ENCODE assay signal across 7 mouse cellular contexts in genomic region chr3:109340274-109341070, GRCm38 (mm10). TPM values are rescaled to one million over a fixed set of nuclear protein-coding genes. Genes with fewer than 3 reads are reported as not detected.
DNase-seq lines count a peak whose midpoint lies in the region; ATAC-seq and TF ChIP-seq lines count a peak whose summit lies in the region.

Gene Vav3 (plus strand): TSS chr3:109340653.

- peak within 1 kb of the TSS; percentile 66 for H3K4me3 ChIP-seq in intestine, postnatal 0 days (ENCODE audit: low read depth, low read length)
- H3K4me3 ChIP-seq in limb, embryonic 14.5 days (replicated peaks; ENCODE audit: low read length) = peak within 1 kb of the TSS; percentile 66
- H3K4me3 ChIP-seq in midbrain, embryonic 14.5 days (replicated peaks; ENCODE audit: low read depth, low read length) = peak within 1 kb of the TSS; percentile 78

- peak within 1 kb of the TSS; percentile 99 for H3K4me2 ChIP-seq in intestine, postnatal 0 days (replicated peaks; ENCODE audit: low read depth)
- peak within 1 kb of the TSS; percentile 91 for H3K4me2 ChIP-seq in limb, embryonic 14.5 days (replicated peaks; ENCODE audit: low read depth, low read length, severe bottlenecking)
- peak within 1 kb of the TSS; percentile 80 for H3K4me2 ChIP-seq in midbrain, embryonic 14.5 days (ENCODE audit: low read length)

- TF ChIP-seq CTCF in intestine, postnatal 0 days (IDR thresholded peaks at IDR 0.05; ENCODE audit: low read depth) = no peak

- peak within 1 kb of the TSS; percentile 35 for H3K27ac ChIP-seq in intestine, postnatal 0 days (ENCODE audit: low read depth, low read length)
- peak within 1 kb of the TSS; percentile 65 for H3K27ac ChIP-seq in limb, embryonic 14.5 days (replicated peaks; ENCODE audit: low read depth, low read length)
- peak within 1 kb of the TSS; percentile 92 for H3K27ac ChIP-seq in midbrain, embryonic 14.5 days (replicated peaks; ENCODE audit: low read depth, low read length)

- ATAC-seq in intestine, postnatal 0 days = peak; percentile 56
- ATAC-seq in limb, embryonic 14.5 days (ENCODE audit: low FRiP score, low read depth) = peak; percentile 79
- peak; percentile 90 for ATAC-seq in midbrain, embryonic 14.5 days (ENCODE audit: low FRiP score, low TSS enrichment)

- H3K4me1 ChIP-seq in intestine, postnatal 0 days (replicated peaks; ENCODE audit: control insufficient read depth, insufficient read depth, low read length) = 0 out of 2 replicates have a peak, but pooled peaks cover 2% of the 10 kb centered on the region
- H3K4me1 ChIP-seq in limb, embryonic 14.5 days (ENCODE audit: control insufficient read depth, insufficient read depth, low read length) = no peaks in the 10 kb centered on the region
- 0 out of 2 replicates have a peak, but pooled peaks cover 5% of the 10 kb centered on the region for H3K4me1 ChIP-seq in midbrain, embryonic 14.5 days (ENCODE audit: control insufficient read depth, insufficient read depth, low read length)

- under 1% methylated on average over 87 of the region's 92 CpGs for WGBS in intestine, postnatal 0 days
- 2% methylated on average over 39 of the region's 92 CpGs for WGBS in limb, embryonic 14.5 days
- WGBS in midbrain, embryonic 14.5 days = under 1% methylated on average over 91 of the region's 92 CpGs

- peak; percentile 57 for DNase-seq in adipocyte (ENCODE audit: low spot score)
- DNase-seq in embryo, embryonic 11.5 days (ENCODE audit: low read depth, low spot score) = peak; percentile 44
- DNase-seq in heart, adult 11 months = peak; percentile 98
- peak; percentile 17 for DNase-seq in limb, embryonic 14.5 days (ENCODE audit: low spot score)
- DNase-seq in midbrain, embryonic 14.5 days = peak; percentile 86
- peak; percentile 17 for DNase-seq in spleen, adult 12 weeks (ENCODE audit: low spot score)

- no peaks in the 10 kb centered on the region for H3K36me3 ChIP-seq in intestine, postnatal 0 days (ENCODE audit: control insufficient read depth, insufficient read depth)
- H3K36me3 ChIP-seq in limb, embryonic 14.5 days (ENCODE audit: control insufficient read depth, insufficient read depth, low read length) = no peaks in the 10 kb centered on the region
- H3K36me3 ChIP-seq in midbrain, embryonic 14.5 days (ENCODE audit: control insufficient read depth, insufficient read depth, low read length) = no peaks in the 10 kb centered on the region

- H3K27me3 ChIP-seq in intestine, postnatal 0 days (replicated peaks; ENCODE audit: control insufficient read depth, insufficient read depth, low read length) = peaks cover 22% of the 10 kb centered on the region
- H3K27me3 ChIP-seq in limb, embryonic 14.5 days (ENCODE audit: control insufficient read depth, insufficient read depth, low read length) = no peaks in the 10 kb centered on the region
- H3K27me3 ChIP-seq in midbrain, embryonic 14.5 days (ENCODE audit: control insufficient read depth, insufficient read depth, low read length) = no peaks in the 10 kb centered on the region

- TF ChIP-seq POLR2A in limb, embryonic 14.5 days (IDR thresholded peaks at IDR 0.05; ENCODE audit: borderline replicate concordance, extremely low read depth, insufficient read depth, insufficient read length) = no peak

- no peaks in the 10 kb centered on the region for H3K9me3 ChIP-seq in intestine, postnatal 0 days (ENCODE audit: control insufficient read depth)
- no peaks in the 10 kb centered on the region for H3K9me3 ChIP-seq in limb, embryonic 14.5 days (ENCODE audit: control insufficient read depth, low read length)
- H3K9me3 ChIP-seq in midbrain, embryonic 14.5 days (ENCODE audit: control insufficient read depth, low read length) = no peaks in the 10 kb centered on the region

- H3K9ac ChIP-seq in intestine, postnatal 0 days (ENCODE audit: low read depth, low read length) = peak within 1 kb of the TSS; percentile 42
- peak within 1 kb of the TSS; percentile 66 for H3K9ac ChIP-seq in limb, embryonic 14.5 days (ENCODE audit: low read depth, low read length, severe bottlenecking)
- H3K9ac ChIP-seq in midbrain, embryonic 14.5 days (replicated peaks; ENCODE audit: low read length) = peak within 1 kb of the TSS; percentile 86

RNA-seq across cellular contexts. Expression of gene Vav3, which starts in this region (rescaled TPM):
- 8.1 and 10.4 TPM in 2 replicates for polyA plus RNA-seq in intestine, postnatal 0 days (2015; fragmentation: Nextera tagmentation; extraction: Ambion mirVana)
- polyA plus RNA-seq in limb, embryonic 14.5 days (2012; rRNA removed) = 9.5 and 10.8 TPM in 2 replicates
- 26.1 and 33.0 TPM in 2 replicates for polyA plus RNA-seq in limb, embryonic 14.5 days (2014; fragmentation: Nextera tagmentation; extraction: Ambion mirVana)
- polyA plus RNA-seq in midbrain, embryonic 14.5 days (2014; fragmentation: Nextera tagmentation; extraction: Ambion mirVana) = 29.1 and 37.3 TPM in 2 replicates

Comparison
In these comparisons a context has a peak if more than half of its experiments do, and no peak if none do; other contexts are left out.
1. Peak in every context shown above with its lines: DNase-seq, ATAC-seq, H3K4me3 ChIP-seq and H3K27ac ChIP-seq.
2. DNase-seq: peak in every context shown above with its lines; median percentile 98 in heart, adult 11 months; 86 in midbrain, embryonic 14.5 days; 57 in adipocyte; 44 in embryo, embryonic 11.5 days; 17 in limb, embryonic 14.5 days; 17 in spleen, adult 12 weeks.
3. H3K27ac ChIP-seq: peak in every context shown above with its lines; median percentile 92 in midbrain, embryonic 14.5 days; 65 in limb, embryonic 14.5 days; 35 in intestine, postnatal 0 days.